Mouse (Mus musculus) midbrain, embryonic 11.5 days (tissue): ENCODE measurements at regions not wholly inside any gene's neighbourhood (a gene's known extent, or its start where the extent isn't known, plus 50 kb on each side); places are given as distances from the start of the nearest gene placed in this dataset.

Experiments used
- ATAC-seq: fragments of 200-750 bp; cut with Nextera tagmentation; 2 replicates; pipeline ENCODE4 v1.8.0; 2017; ENCODE audit warnings: moderate TSS enrichment, moderate library complexity; ENCODE audit not compliant: low FRiP score
- DNase-seq: peaks from one replicate; pipeline ENCODE4 v3.0.0; 2015; ENCODE audit warnings: low spot score; ENCODE audit errors: missing footprints
- H3K27ac ChIP-seq: fragments of 300-500 bp; sonication (generic); 2 replicates; pipeline ENCODE4 v1.5.1; 2014; ENCODE audit warnings: low read depth, low read length
- H3K27me3 ChIP-seq: fragments of 300-500 bp; sonication (generic); 2 replicates; pipeline ENCODE4 v1.6.1; 2014; ENCODE audit warnings: mild to moderate bottlenecking, low read length, moderate library complexity, mixed read lengths; ENCODE audit not compliant: control insufficient read depth, insufficient read depth
- H3K36me3 ChIP-seq: fragments of 300-500 bp; sonication (generic); 2 replicates; pipeline ENCODE4 v1.6.1; 2014; ENCODE audit warnings: mild to moderate bottlenecking, low read length, moderate library complexity, mixed read lengths; ENCODE audit not compliant: control insufficient read depth, insufficient read depth
- H3K4me1 ChIP-seq: fragments of 300-500 bp; sonication (generic); 2 replicates; pipeline ENCODE4 v1.6.1; 2014; ENCODE audit warnings: low read length; ENCODE audit not compliant: control insufficient read depth, insufficient read depth
- H3K4me2 ChIP-seq: fragments of 300-500 bp; sonication (generic); 2 replicates; pipeline ENCODE4 v1.6.1; 2014; ENCODE audit warnings: mild to moderate bottlenecking, moderate library complexity
- H3K4me3 ChIP-seq: fragments of 300-500 bp; sonication (generic); 2 replicates; pipeline ENCODE4 v1.5.1; 2014; ENCODE audit warnings: low read depth, low read length
- H3K9ac ChIP-seq: fragments of 300-500 bp; sonication (generic); 2 replicates; pipeline ENCODE4 v1.6.1; 2014; ENCODE audit warnings: low read length
- H3K9me3 ChIP-seq: fragments of 300-500 bp; sonication (generic); 2 replicates; pipeline ENCODE4 v1.6.1; 2016; ENCODE audit warnings: low read length; ENCODE audit not compliant: control insufficient read depth
- WGBS: fragments of 180-500 bp; shearing (Covaris S2); extraction: QIAGEN DNeasy Blood & Tissue Kit; methylation state at CpG from one replicate; pipeline ENCODE4 v1.1.7; 2014; 5-methylcytosine and 5-hydroxymethylcytosine counted together

GRCm38 (mm10) chr3:50603182-50603581 is 159.8 kb upstream of the Slc7a11 start:
- Histone ChIP-seq H3K4me3 (no peak overlapping the region), H3K9me3 (no peaks in the 10 kb centered on the region), H3K4me2 (no peak overlapping the region), H3K9ac (no peak overlapping the region), H3K4me1 (no peaks in the 10 kb centered on the region), H3K27me3 (no peaks in the 10 kb centered on the region), H3K27ac (no peak overlapping the region), H3K36me3 (no peaks in the 10 kb centered on the region)
- 93% methylated on average over 7 of the region's 7 CpGs for WGBS
- DNase-seq (no peak), ATAC-seq (no peak)

- Histone ChIP-seq H3K4me2 (no peak overlapping the region), H3K27ac (no peak overlapping the region), H3K27me3 (no peaks in the 10 kb centered on the region), H3K9ac (no peak overlapping the region), H3K9me3 (no peaks in the 10 kb centered on the region; the same call in 1 of the 2 replicates), H3K4me1 (no peaks in the 10 kb centered on the region), H3K36me3 (no peaks in the 10 kb centered on the region), H3K4me3 (no peak overlapping the region)
- ATAC-seq (no peak), DNase-seq (no peak)
- 93% methylated on average over 1 of the region's 1 CpGs for WGBS
Measured at GRCm38 (mm10) chr3:50595732-50596131, 152.3 kb upstream of the Slc7a11 start.

DNA sequence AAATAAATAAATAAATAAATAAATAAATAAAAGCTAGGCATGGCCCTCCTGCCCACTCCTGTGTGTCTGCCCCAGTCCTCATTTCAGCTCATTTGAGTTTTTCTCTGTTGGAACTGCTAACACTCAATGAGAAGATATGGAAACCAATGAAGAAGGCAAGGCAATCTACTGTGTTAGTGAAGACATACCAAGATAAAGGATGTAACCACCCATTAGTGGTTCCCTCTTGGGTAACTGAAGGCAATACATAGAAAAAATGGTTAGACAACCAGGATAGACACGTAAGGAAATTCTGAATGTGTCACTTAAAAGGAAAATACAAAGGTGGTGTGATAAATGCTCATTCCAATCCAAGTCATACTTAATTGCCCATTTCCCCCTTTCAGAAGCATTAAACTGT is 140.9 kb upstream of the Slc7a11 start:
- no peak for ATAC-seq
- no peaks in the 10 kb centered on the region for H3K9me3 ChIP-seq
- H3K4me3 ChIP-seq = no peak overlapping the region
- H3K4me2 ChIP-seq = no peak overlapping the region
- H3K9ac ChIP-seq = no peak overlapping the region
- H3K27ac ChIP-seq = no peak overlapping the region
- H3K4me1 ChIP-seq = no peaks in the 10 kb centered on the region
- H3K36me3 ChIP-seq = no peaks in the 10 kb centered on the region
- 97% methylated on average over 1 of the region's 1 CpGs for whole genome bisulfite sequencing
- DNase-seq = no peak
- H3K27me3 ChIP-seq = no peaks in the 10 kb centered on the region

- H3K27me3 ChIP-seq = no peaks in the 10 kb centered on the region
- 83% methylated on average over 6 of the region's 6 CpGs for WGBS
- no peak overlapping the region for H3K27ac ChIP-seq
- DNase-seq = no peak
- H3K36me3 ChIP-seq = no peaks in the 10 kb centered on the region
- H3K4me2 ChIP-seq = no peak overlapping the region
- no peaks in the 10 kb centered on the region for H3K9me3 ChIP-seq
- H3K4me3 ChIP-seq = no peak overlapping the region
- H3K4me1 ChIP-seq = no peaks in the 10 kb centered on the region
- no peak for ATAC-seq
- H3K9ac ChIP-seq = no peak overlapping the region
Measured at GRCm38 (mm10) chr3:50583475-50583874, 140.1 kb upstream of the Slc7a11 start.

GRCm38 (mm10) chr3:50574388-50574787 is 131.0 kb upstream of the Slc7a11 start:
- H3K4me2 ChIP-seq = no peak overlapping the region
- H3K27me3 ChIP-seq = no peaks in the 10 kb centered on the region
- ATAC-seq (no peak), DNase-seq (no peak)
- no peak overlapping the region for H3K9ac ChIP-seq
- no peaks in the 10 kb centered on the region for H3K36me3 ChIP-seq
- no peaks in the 10 kb centered on the region for H3K4me1 ChIP-seq
- WGBS = 98% methylated on average over 9 of the region's 9 CpGs
- H3K4me3 ChIP-seq = no peak overlapping the region
- no peaks in the 10 kb centered on the region for H3K9me3 ChIP-seq
- H3K27ac ChIP-seq = no peak overlapping the region

DNA sequence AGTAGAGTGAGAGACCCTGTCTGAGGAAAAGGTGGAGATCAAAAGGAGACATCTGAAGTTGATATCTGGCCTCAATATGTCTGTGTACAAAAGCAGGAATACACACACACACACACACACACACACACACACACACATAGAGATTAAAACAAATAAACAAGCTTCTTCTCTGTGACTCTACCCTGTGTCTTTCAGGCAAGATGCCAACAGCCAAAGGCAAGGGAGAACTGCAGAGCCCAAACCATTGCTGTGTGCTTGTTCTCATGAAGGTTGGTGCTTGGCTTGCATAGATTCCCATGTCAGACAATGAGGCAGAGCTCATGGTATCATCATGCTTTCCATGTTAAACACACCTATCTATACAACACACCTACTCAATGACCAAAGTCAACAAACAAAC is 126.6 kb upstream of the Slc7a11 start:
- Histone ChIP-seq H3K4me2 (no peak overlapping the region), H3K36me3 (no peaks in the 10 kb centered on the region), H3K9ac (no peak overlapping the region), H3K27ac (no peak overlapping the region), H3K4me1 (no peaks in the 10 kb centered on the region), H3K4me3 (no peak overlapping the region), H3K27me3 (no peaks in the 10 kb centered on the region), H3K9me3 (no peaks in the 10 kb centered on the region)
- ATAC-seq (no peak), DNase-seq (no peak)

GRCm38 (mm10) chr3:50569565-50569964 is 126.2 kb upstream of the Slc7a11 start:
- no peak for ATAC-seq

DNA sequence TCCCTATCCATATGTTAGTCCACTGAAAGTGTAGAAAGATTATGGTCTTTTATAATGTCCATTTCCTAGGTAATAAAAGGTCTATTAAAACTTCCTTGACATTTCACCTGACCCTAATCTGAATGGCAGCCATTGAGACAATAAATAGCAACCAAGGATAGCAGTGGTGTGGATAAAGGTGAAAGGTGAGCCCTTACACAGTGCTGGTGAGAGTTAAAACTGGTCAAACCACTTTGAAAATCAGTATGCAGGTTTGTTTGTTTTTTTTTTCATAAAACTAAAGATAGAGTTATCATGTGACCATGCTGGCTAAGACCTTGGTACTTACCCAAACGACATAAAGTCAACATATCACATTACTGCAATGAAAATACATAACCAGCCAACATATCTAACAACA is 110.7 kb upstream of the Slc7a11 start:
- Histone ChIP-seq H3K4me3 (no peak overlapping the region), H3K27ac (no peak overlapping the region), H3K27me3 (no peaks in the 10 kb centered on the region), H3K4me1 (0 out of 2 replicates have a peak, but pooled peaks cover 4% of the 10 kb centered on the region), H3K9me3 (no peaks in the 10 kb centered on the region), H3K9ac (no peak overlapping the region), H3K4me2 (no peak overlapping the region), H3K36me3 (no peaks in the 10 kb centered on the region)
- no peak for DNase-seq
- WGBS = 49% methylated on average over 1 of the region's 1 CpGs
- no peak for ATAC-seq

More at GRCm38 (mm10) chr3:50569565-50569964, 126.2 kb upstream of the Slc7a11 start:
- no peak overlapping the region for H3K9ac ChIP-seq
- no peaks in the 10 kb centered on the region for H3K4me1 ChIP-seq
- no peak overlapping the region for H3K4me3 ChIP-seq
- H3K4me2 ChIP-seq = no peak overlapping the region
- H3K36me3 ChIP-seq = no peaks in the 10 kb centered on the region
- no peaks in the 10 kb centered on the region for H3K9me3 ChIP-seq
- H3K27me3 ChIP-seq = no peaks in the 10 kb centered on the region
- 94% methylated on average over 10 of the region's 10 CpGs for WGBS
- H3K27ac ChIP-seq = no peak overlapping the region
- peak; percentile 57 for DNase-seq

- no peak overlapping the region for H3K4me2 ChIP-seq
- no peak overlapping the region for H3K9ac ChIP-seq
- 0 out of 2 replicates have a peak, but pooled peaks cover 4% of the 10 kb centered on the region for H3K4me1 ChIP-seq
- WGBS = 89% methylated on average over 4 of the region's 4 CpGs
- H3K27me3 ChIP-seq = no peaks in the 10 kb centered on the region
- DNase-seq (no peak), ATAC-seq (no peak)
- no peaks in the 10 kb centered on the region for H3K36me3 ChIP-seq
- H3K4me3 ChIP-seq = no peak overlapping the region
- no peaks in the 10 kb centered on the region for H3K9me3 ChIP-seq
- no peak overlapping the region for H3K27ac ChIP-seq
Measured at GRCm38 (mm10) chr3:50548568-50548967, 105.2 kb upstream of the Slc7a11 start.

- H3K27me3 ChIP-seq = no peaks in the 10 kb centered on the region
- ATAC-seq (no peak), DNase-seq (no peak)
- WGBS = 23% methylated on average over 2 of the region's 2 CpGs
- H3K9ac ChIP-seq = no peak overlapping the region
- H3K36me3 ChIP-seq = no peaks in the 10 kb centered on the region
- H3K4me3 ChIP-seq = no peak overlapping the region
- H3K27ac ChIP-seq = no peak overlapping the region
- H3K9me3 ChIP-seq = no peaks in the 10 kb centered on the region
- no peak overlapping the region for H3K4me2 ChIP-seq
- H3K4me1 ChIP-seq = no peaks in the 10 kb centered on the region
Measured at GRCm38 (mm10) chr3:50530654-50531053, 87.2 kb upstream of the Slc7a11 start.
